Mouse (Mus musculus) small intestine, adult 2 months (tissue): ENCODE results near the gene Gm11146.

Experiments
- CTCF ChIP-seq: fragments of 200-500 bp; IDR thresholded peaks from 2 replicates; pipeline ENCODE4 v1.5.1; 2012; ENCODE audit warnings: low read depth, mild to moderate bottlenecking, control low read depth, inconsistent platforms, low read length, moderate library complexity, mixed read lengths; ENCODE audit not compliant: insufficient replicate concordance, insufficient read length; ENCODE audit errors: extremely low read depth
- POLR2A ChIP-seq: fragments of 200-500 bp; IDR thresholded peaks from 2 replicates; pipeline ENCODE4 v1.6.1; 2012; ENCODE audit warnings: low read depth, mild to moderate bottlenecking, control low read depth, inconsistent platforms, low read length, moderate library complexity

- no peak for TF ChIP-seq CTCF
- TF ChIP-seq POLR2A, result no peak
Measured at GRCm38 (mm10) chr16:77622681-77623080, 20.8 kb upstream of the Gm11146 start.
